Mouse (Mus musculus): ENCODE measurements around the gene Hepacam.

DNA sequence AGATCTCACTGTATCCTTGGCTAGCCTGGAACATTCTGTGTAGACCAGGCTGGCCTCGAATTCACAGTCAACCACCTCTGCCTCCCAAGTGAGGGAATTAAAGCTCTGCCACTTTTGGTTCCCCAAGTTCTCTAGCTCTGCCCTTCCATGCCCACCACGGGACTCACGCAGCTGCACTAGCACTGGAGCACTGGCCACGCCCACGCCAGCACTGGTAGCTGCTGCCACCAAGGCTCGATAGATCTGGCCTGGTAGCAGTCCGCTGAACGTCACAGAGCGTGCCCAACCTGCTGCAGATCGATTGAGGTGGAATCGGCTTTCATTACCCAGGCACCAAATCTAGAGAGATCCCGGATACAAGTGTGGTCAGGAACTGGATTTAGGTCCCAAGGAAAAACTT is 54.1 kb downstream of the Hepacam start:
- TF ChIP-seq ELF1 (IDR thresholded peaks at IDR 0.05; ENCODE audit: low read depth, low read length) (no peak), CTCF (conservative IDR thresholded peaks at IDR 0.05 in 1 of 2, IDR thresholded peaks at IDR 0.05 in 1 of 2; ENCODE audit: low read depth in 2 of 2, low read length in 2 of 2) (no peak), USF1 (IDR thresholded peaks at IDR 0.05; ENCODE audit: low read depth, low read length) (no peak), MAX (IDR thresholded peaks at IDR 0.05; ENCODE audit: low read length) (no peak), EP300 (IDR thresholded peaks at IDR 0.05; ENCODE audit: low read length) (no peak), MXI1 (IDR thresholded peaks at IDR 0.05; ENCODE audit: low read depth, low read length) (no peak), POLR2A (IDR thresholded peaks at IDR 0.05; ENCODE audit: low read depth, low read length) (no peak), MYC (IDR thresholded peaks at IDR 0.05; ENCODE audit: low read depth, low read length) (no peak), E2F4 (IDR thresholded peaks at IDR 0.05; ENCODE audit: insufficient replicate concordance, low read depth, low read length) (no peak), ZC3H11A (IDR thresholded peaks at IDR 0.05; ENCODE audit: low read depth, low read length) (no peak), TBP (conservative IDR thresholded peaks at IDR 0.05; ENCODE audit: low read depth, low read length) (no peak), RAD21 (IDR thresholded peaks at IDR 0.05; ENCODE audit: low read depth, low read length) (no peak), SMC3 (IDR thresholded peaks at IDR 0.05; ENCODE audit: low read depth, low read length) (no peak)

Measured in CH12.LX (cell line).